Mouse (Mus musculus): ENCODE results near the gene Cfi.

DNA sequence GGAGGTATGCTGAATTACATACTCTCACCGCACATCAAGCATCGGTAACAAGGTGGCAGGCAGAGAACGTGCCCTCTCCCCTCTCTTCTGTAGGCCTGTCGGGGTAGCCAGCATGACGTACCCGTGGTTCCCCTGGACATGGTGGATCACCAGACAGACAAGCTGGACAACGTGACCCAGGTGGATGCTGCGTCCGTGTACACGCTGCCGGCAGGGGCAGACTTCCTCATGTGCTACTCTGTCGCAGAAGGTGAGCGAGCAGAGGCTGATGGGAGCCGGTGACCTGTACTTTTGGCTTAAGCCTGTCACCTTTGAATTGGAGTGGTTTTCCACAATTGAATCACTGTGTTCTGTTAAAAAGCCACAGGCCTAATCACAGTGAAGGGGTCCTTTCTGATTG lies 76.3 kb downstream of the Cfi start:
- no peak for TF ChIP-seq CTCF (IDR thresholded peaks at IDR 0.05; ENCODE audit: borderline replicate concordance, extremely low read depth, insufficient read depth, insufficient read length)
- TF ChIP-seq POLR2A (IDR thresholded peaks at IDR 0.05; ENCODE audit: borderline replicate concordance, extremely low read depth, insufficient read depth, insufficient read length, poor library complexity, severe bottlenecking) = no peak
